Mouse (Mus musculus) spleen, adult 10 weeks (tissue): ENCODE data around the gene Ndufv3. TPM values are rescaled to one million over a fixed set of nuclear protein-coding genes. Genes with fewer than 3 reads are reported as not detected.

ENCODE experiments used
- polyA plus RNA-seq: library from polyadenylated mRNA; stranded (reverse); fragments of 350-450 nt; fragmentation: Illumina TruSeq; extraction: RNeasy Lipid Tissue Mini Kit (QIAGEN cat#74804); gene quantifications from one replicate; pipeline ENCODE4 v1.2.3, GENCODE M21; 2015; ENCODE audit warnings: low replicate concordance; ENCODE audit not compliant: insufficient read depth

The Ndufv3 gene
- 85.8 TPM for polyA plus RNA-seq

DNA sequence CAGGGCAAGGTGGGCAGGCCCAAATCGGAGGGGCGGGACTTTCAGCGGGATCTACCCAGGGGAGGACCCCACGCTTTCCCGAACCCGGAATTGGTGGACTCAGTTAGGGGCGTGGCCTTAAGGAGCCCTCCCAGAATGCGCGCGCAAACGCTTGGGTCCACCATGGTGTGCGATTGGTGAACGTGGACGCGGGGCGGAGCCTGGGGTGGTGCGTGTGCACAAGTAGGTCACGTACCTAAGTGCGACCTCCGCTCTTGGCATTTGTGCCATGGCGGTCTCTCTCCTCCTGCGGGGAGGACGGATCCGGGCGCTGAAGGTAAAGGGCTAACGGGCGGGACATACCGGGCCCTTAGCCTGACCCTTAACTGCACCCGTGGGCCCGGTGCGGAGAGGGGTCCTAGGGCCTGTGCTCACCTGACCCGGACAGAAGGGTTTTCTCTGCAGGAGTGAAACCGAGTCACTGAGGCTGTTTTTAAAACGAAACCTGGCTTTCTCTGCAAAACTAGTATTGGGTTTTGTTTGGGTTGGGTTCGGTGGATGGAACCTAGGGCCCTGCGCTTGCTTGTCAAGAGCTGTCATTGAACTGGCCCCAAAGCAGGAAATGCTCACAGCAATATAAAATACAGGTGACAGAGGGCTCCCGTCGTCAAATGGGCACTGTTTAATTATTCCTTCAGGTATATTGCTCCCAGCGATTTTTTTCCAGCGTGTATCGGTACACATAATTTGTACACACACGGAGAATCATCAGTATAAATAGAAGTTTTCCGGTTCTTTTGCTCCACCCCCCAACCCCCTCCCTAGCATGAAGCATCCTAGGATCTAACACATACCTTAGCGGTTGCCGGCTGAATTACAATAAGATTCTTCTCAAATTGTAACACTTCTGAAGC, at the start of gene Ndufv3, which contains the start of gene Wdr4:
Gene Ndufv3, plus strand, starts transcription at position 170 of the 893 bp plus-strand sequence.
Gene Wdr4, minus strand, starts transcription at position 35 of the 893 bp plus-strand sequence.

DNA sequence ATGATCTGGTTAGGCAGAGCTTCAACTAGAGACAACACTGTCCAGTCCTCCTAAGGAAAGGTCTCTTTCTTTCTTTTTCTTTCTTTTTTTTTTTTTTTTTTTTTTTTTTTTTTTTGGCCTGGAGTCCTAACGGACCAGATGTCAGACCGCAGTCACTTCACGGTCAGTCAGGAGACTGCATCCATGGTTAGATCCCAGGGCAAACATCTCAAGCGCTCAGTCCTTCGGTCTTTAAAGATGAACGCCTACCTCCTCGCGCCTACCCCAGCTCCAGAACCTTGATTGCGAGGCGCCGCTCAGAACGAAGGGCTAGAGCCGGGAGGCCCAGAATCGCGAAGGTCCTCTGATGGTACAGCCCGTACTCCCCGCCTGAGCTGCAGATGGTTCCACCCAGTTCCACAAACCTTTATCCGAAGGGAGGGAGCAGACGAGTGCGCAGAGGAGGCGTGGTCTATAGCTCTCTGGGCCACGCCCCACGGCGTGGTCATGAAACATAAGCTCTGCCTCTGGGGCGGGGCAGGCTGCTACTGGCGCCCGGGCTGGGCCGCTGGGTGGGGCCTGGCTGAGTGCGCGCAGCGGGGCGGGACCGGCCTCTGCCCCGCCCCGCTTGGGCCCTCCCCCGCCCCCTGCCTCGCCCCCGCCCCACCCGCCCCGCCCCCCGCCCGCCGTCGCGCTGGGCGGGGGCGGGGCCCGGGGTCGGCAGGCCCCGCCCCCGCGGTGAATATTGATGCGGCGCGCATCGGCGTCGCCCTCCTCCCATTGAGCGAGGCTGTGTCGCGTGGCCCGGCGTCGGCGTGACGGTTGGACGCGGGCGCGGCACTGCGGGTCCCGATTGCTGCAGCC, 44.3 kb downstream of the Ndufv3 start, which contains the start of gene Pknox1:
Gene Pknox1, plus strand, starts transcription at position 720 of the 843 bp plus-strand sequence.

Other genes starting within 250 kb of the Ndufv3 start
- gene Rsph1, start 242.7 kb upstream of the Ndufv3 start, polyA plus RNA-seq: 0.48 TPM
- gene Slc37a1, start 233.3 kb upstream of the Ndufv3 start, polyA plus RNA-seq: 13.6 TPM
- gene Pde9a, start 133.9 kb upstream of the Ndufv3 start, polyA plus RNA-seq: 1.0 TPM
- gene Wdr4, start 135 bp upstream of the Ndufv3 start, polyA plus RNA-seq: 12.2 TPM
- 32.5 TPM for gene Pknox1, start 44.6 kb downstream of the Ndufv3 start, polyA plus RNA-seq
- not detected for gene Cbs, start 117.1 kb downstream of the Ndufv3 start, polyA plus RNA-seq
- gene U2af1, start 138.8 kb downstream of the Ndufv3 start, polyA plus RNA-seq: 175 TPM
- 0.19 TPM for gene Cryaa, start 157.7 kb downstream of the Ndufv3 start, polyA plus RNA-seq